Mouse (Mus musculus): ENCODE results near the gene Igsf9.

GRCm38 (mm10) chr1:172455416-172455815 lies 26.2 kb upstream of the Igsf9 start:
- TF ChIP-seq CTCF (IDR thresholded peaks at IDR 0.05) (no peak), EP300 (IDR thresholded peaks at IDR 0.05) (no peak)
